Mouse (Mus musculus): Measurements from ENCODE around the gene Zkscan3. TPM values are rescaled to one million over a fixed set of nuclear protein-coding genes. Genes with fewer than 3 reads are reported as not detected.
"Not testable (repeated sequence)": the region's sequence is repeated elsewhere in the genome, so short reads cannot be mapped to it uniquely, and the experiment has no call there.

Gene Zkscan3
- total RNA-seq, 2 experiments from 2014 or later, result 36.7 to 40.7 TPM

DNA sequence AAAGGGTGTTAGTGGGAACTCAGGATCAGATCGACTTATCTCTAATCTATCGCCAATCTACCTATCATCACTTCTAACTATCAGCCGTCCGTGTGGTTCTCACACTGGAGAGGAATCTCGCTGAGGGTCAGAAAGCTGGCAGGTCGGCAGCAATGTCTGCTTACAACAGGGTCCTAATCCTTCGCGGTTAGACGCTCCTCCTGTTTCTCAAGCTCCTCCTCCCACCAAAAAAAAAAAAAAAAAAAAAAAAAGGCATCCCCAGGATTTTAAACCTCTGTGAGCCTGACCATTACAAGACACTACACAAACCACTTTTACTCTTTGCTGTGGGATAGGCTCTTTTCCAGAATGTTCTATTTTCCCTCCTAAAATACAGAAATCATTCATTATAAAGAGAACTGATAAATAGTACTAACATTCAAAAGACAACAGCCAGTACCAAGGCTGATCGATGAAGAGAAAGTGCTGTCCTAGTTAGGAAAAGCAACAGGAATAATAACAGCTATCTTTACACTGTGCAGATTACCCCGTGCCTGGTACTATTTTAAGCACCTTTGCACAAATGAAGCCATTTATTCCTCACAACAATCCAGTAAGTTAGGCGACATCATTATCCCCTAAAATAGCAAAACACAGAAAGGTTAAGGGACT, 794 bp downstream of the Zkscan3 start:
- intact Hi-C loops (cut with DNase I), result loop anchor here (5.0 kb wide), 2 partner anchors 39 to 51 kb away; partner anchors contain the start of genes Zscan12 and Zscan26
- no peak for DNase-seq (ENCODE audit: extremely low spot score in 1 of 2, low spot score in 2 of 2)

DNA sequence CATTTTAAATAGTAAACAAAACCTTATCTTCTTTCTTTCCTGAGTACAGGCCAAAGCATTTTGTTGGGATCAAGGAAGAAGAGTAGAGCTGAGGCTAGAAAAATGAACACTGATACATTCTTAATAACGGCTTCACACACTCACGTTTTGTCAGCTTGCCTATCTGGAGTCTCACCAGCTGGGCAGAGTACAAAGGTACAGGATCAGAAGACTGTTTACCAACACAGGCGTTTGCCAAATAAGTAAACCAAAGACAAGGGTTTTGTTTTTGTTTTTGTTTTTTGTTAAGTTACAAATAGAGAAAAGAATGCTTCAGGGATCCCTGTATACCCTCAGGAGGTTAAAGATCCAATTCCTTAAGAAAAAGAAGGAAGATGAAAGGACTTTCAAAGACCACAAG, 1.4 kb downstream of the Zkscan3 start:
- DNase-seq (ENCODE audit: extremely low spot score in 1 of 2, low spot score in 2 of 2), result no peak
- intact Hi-C loops (cut with DNase I), result loop anchor here (5.0 kb wide), 2 partner anchors 39 to 51 kb away; partner anchors contain the start of genes Zscan12 and Zscan26

DNA sequence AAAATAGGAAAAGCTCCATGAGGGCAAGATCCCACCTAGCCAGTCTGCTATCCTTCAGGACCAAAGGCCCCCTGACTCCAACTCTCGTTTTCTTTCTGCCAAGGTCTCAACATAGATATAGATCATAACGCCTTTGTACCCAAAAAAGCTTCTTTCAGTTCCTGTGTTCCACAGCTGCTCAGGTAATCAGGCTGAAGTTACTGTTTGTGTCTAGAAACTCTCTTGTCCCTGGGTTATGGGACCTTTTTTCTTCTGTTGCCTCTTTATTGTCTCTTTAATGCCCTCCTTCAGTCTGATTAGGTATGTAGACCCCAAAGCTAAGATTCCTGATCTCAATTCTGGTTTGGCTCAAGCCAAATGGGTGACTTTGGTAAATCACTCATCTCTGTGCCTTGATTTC, 5.1 kb downstream of the Zkscan3 start:
- intact Hi-C loops (cut with DNase I), result no loop called here
- no peak for DNase-seq (ENCODE audit: extremely low spot score in 1 of 2, low spot score in 2 of 2)

DNA sequence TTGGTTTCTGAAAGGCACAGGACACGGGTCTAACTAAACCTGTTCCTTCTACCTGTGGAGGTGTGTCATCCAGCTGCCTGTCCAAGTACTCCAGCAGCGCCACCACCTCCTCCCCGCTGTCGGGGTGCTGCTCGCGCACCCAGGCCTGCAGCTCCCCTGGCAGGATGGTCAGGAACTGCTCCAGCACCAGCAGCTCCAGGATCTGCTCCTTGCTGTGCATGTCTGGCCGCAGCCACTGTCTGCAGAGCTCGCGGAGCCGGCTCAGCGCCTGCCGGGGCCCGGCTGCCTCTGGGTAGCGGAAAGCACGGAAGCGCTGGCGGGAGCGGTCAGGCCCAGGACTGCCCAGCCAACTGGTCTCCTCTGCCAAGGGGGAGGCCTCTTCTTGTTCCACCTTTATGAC, 6.5 kb downstream of the Zkscan3 start:
- intact Hi-C loops (cut with DNase I), result not testable (repeated sequence)

DNA sequence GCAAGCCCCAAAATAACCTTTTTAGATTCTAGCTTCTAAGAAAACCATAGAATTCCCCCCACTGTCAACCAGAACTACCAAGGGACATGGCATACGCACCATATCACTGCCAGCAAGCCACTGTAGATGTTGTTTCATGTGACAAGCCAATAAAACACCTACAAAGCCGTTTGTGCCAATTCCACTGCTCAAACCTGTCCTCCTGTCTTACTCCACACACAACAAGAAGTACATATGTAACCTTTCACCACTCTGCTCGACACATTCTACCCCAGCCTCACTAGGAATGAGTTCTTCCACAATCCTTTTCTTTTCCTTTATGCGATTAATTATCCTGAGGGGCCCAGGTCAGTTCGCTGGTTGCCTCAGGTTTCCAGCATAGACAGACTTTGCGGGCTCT, 6.9 kb downstream of the Zkscan3 start:
- intact Hi-C loops (cut with DNase I), result no loop called here
- no peak for DNase-seq (ENCODE audit: extremely low spot score in 1 of 2, low spot score in 2 of 2)

More for the DNA sequence above, 6.5 kb downstream of the Zkscan3 start:
- peak in 1 of 2 experiments; percentile 36 for DNase-seq (ENCODE audit: extremely low spot score in 1 of 2, low spot score in 2 of 2)

DNA sequence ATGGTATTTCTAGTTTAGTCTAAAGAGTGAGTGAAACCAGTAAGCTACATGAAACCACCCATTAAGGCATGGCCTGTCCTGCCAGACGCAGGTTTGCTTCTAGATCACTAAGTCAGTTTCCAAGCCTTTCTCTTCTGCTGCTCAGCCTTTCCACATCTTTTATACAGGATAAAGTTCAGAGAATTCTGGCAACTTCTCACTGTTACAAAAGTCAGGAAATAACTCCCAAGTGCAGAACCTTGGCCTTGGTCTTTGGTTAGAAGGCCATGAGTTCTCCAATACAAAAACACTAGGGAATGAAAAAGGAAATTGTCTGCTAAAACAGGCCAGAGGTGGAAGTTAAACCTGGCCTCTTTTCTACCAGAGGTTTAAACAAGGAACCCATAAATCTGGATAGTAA, 7.3 kb downstream of the Zkscan3 start:
- intact Hi-C loops (cut with DNase I), result no loop called here
- no peak for DNase-seq (ENCODE audit: extremely low spot score in 1 of 2, low spot score in 2 of 2)

DNA sequence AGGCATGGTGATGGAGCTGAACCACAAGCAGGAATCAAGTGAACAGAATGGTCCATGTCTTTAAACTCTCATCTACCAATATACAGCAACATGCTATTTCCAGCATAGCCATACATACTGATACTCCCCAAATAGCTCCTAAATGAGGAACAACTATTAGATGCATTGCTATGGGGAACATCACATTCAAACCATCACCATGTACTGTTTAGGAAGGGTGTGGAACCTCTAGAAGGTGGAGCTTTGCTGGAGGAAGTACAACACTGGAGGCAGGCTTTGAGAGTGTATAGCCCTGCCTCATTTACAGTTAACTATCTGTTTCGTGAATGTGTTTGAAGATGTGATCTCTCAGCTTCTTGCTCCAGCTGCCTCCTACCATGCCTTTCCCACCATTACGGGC, 24.8 kb downstream of the Zkscan3 start:
- intact Hi-C loops (cut with DNase I), result no loop called here
- DNase-seq (ENCODE audit: extremely low spot score in 1 of 2, low spot score in 2 of 2), result no peak

DNA sequence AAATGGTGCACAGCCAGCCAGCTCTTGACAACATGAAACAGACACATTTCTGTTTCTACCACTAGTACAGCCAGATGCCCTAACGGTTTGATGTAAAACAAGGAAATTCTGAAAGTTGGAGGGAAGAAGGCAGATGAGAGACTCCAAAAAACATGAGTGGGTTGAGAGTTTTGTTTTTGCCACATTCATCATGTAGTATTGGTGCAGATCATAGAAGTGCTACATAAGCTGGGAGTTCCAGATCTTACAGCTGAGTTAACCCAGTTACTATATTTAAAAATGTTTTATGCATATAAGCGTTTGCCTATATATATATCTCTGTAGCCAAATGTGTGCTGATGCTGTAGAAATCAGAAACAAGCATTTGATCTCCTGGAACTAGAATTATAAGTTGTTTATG, 29.9 kb downstream of the Zkscan3 start:
- intact Hi-C loops (cut with DNase I), result no loop called here
- DNase-seq (ENCODE audit: extremely low spot score in 1 of 2, low spot score in 2 of 2), result no peak

DNA sequence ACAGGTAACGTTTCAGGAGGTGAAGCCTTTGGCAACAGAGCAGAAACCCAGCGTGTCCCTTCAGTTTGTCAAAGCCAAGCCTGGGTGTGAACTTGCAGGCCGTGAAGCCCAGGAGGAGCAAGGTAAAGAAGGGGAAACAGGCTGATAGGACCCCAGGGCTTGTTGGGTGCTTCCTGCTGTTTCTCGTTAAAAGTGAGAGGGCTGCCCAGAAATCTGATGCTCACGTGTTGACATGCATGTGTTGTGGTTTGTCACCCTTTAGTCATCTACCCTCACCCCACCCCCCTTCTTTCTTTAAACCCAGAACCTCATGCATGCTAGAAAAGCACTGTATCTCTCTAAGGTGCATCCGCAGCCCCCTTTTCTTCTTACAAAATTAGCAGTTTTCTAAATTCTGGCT, 35.9 kb downstream of the Zkscan3 start:
- DNase-seq (ENCODE audit: extremely low spot score in 1 of 2, low spot score in 2 of 2), result no peak
- intact Hi-C loops (cut with DNase I), result no loop called here

DNA sequence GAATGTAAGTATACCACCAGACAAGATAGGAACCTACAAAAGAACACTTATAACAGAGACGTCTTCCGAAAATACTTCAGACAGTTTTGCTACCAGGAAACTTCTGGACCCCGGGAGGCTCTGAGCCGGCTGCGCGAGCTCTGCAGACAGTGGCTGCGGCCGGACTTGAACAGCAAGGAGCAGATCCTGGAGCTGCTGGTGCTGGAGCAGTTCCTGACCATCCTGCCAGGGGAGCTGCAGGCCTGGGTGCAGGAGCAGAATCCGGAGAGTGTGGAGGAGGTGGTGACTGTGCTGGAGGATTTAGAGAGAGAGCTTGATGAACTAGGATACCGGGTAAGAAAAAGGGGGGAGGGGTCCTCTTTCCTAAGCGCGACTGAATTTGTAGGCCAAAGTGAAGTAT, 38.8 kb downstream of the Zkscan3 start:
- intact Hi-C loops (cut with DNase I), result loop anchor here (5.0 kb wide), 1 partner anchor 39 kb away; the partner anchor contains the start of gene Zkscan3
- DNase-seq (ENCODE audit: extremely low spot score in 1 of 2, low spot score in 2 of 2), result peak in 1 of 2 experiments; percentile 25

DNA sequence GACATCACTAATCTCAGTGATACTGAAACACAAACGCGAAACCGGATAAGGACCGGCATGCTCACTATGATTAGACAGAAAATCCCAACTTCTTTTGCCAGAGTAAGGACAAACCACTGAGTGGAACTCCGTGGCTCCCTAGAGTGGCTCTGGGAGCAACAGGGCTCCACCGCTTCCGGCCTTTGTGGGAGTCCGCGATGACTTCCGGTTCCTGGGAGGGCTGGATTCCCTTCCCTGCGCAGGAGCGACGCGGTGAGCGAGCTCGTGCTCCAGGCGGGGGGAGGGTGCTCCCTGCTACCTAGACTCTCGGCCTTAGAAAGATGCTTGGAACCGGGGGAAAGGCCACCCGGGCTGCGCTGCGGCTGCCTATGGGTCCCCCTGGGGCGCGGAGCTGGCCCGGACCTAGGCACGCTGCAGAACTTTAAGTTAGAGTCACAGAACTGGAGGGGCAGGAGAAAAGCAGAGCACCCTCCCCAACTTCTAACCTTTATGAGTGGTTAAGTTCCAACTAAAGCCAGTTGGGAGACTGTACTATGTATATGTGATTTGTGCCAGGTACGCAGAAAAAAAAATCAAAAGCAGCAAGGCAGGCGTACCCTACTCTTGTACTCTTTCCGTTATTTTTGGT, 39.8 kb downstream of the Zkscan3 start, which contains the start of gene Zscan12:
Zscan12 (plus strand) TSS at position 200 of the 628 bp plus-strand sequence.
- peak; percentile 85 to 93 for DNase-seq (ENCODE audit: extremely low spot score in 1 of 2, low spot score in 2 of 2)
- intact Hi-C loops (cut with DNase I), result loop anchor here (5.0 kb wide), 1 partner anchor 40 kb away; the partner anchor contains the start of gene Zkscan3

DNA sequence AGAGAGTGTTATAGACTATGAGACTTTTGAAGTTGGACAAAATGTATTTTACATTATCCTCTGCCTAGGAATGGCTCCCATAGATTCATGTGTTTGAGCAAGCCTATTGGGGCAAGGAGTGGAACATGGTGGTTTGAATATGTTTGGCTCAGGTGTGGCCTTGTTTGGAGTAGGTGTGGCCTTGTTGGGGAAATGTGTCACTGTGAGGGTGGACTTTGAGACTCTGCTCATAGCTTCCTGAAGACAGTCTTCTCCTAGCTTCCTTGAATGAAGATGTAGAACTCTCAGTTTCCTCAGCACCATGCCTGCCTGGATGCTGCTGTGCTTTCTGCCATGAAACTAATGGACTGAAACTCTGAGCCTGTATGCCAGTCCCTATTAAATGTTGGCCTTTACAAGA, 52.0 kb downstream of the Zkscan3 start:
- intact Hi-C loops (cut with DNase I), result no loop called here
- no peak for DNase-seq (ENCODE audit: extremely low spot score in 1 of 2, low spot score in 2 of 2)

DNA sequence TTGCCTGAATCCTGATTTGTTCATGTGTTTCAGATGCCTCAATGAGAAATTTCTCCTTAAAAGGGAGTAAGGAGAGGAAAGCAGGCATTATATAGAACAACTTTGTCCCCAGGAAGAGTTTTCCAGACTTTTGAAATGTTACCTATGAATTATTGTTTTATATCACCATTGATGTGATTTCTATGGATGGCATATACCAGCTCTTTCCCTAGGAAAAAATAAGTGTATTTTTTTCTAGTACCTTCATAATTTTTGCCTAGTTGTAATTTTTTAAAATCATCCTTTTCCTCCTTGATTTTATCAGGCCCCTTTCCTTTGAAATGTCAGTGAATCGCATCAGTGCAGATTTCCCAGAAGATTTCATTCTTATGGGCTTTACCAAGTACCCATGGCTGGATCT, 55.9 kb downstream of the Zkscan3 start, which contains the start of gene Olfr1367:
Olfr1367 (plus strand) TSS at position 301 of the 400 bp plus-strand sequence.
- no peak for DNase-seq (ENCODE audit: extremely low spot score in 1 of 2, low spot score in 2 of 2)
- intact Hi-C loops (cut with DNase I), result no loop called here

Small RNAs within 50 kb of the gene (microRNA-seq; reads per million reads assigned to microRNA genes)
- gene Mir1896 (not detected), gene Mir6942 (not detected)

Other genes with a start within 250 kb of the Zkscan3 start
- gene Trim27, start 223.3 kb downstream of the Zkscan3 start, total RNA-seq (2021), result 10 to 100 TPM; 43.1 to 45.0 TPM
- gene Gpx5, start 110.0 kb downstream of the Zkscan3 start, total RNA-seq (2021), result not detected
- not detected for gene Gpx6, start 90.6 kb downstream of the Zkscan3 start, total RNA-seq (2021)
- not detected for gene Olfr1367, start 55.8 kb downstream of the Zkscan3 start, total RNA-seq (2021)
- gene Zscan12, start 39.9 kb downstream of the Zkscan3 start, total RNA-seq (2021), result 1 to 10 TPM; 8.0 to 8.5 TPM
- gene Pgbd1, start 38.3 kb upstream of the Zkscan3 start, total RNA-seq (2021), result 1 to 10 TPM; 1.5 to 2.1 TPM
- gene Zscan26, start 51.0 kb upstream of the Zkscan3 start, total RNA-seq (2021), result 10 to 100 TPM; 27.6 to 30.0 TPM
- 1 to 10 TPM in 1 of 2 experiments, under 1 TPM in 1; 0.77 to 1.0 TPM for gene Nkapl, start 65.8 kb upstream of the Zkscan3 start, total RNA-seq (2021)
- 1 to 10 TPM; 7.4 TPM for gene Zkscan4, start 76.2 kb upstream of the Zkscan3 start, total RNA-seq (2021)
- not detected for gene Gm10065, start 76.7 kb upstream of the Zkscan3 start, total RNA-seq (2021)
- 10 to 100 TPM; 16.5 to 17.2 TPM for gene AK157302, start 92.5 kb upstream of the Zkscan3 start, total RNA-seq (2021)
- gene Gm11273, start 98.7 kb upstream of the Zkscan3 start, total RNA-seq (2021), result 10 to 100 TPM; 56.4 to 59.3 TPM
- gene Zkscan8, start 128.4 kb upstream of the Zkscan3 start, total RNA-seq (2021), result 10 to 100 TPM; 10.6 to 13.6 TPM
- not detected for gene Olfr1366, start 140.1 kb upstream of the Zkscan3 start, total RNA-seq (2021)
- gene Olfr1535, start 157.1 kb upstream of the Zkscan3 start, total RNA-seq (2021), result not detected
- not detected for gene Olfr1364, start 179.0 kb upstream of the Zkscan3 start, total RNA-seq (2021)
- gene Olfr1362, start 211.3 kb upstream of the Zkscan3 start, total RNA-seq (2021), result not detected
- not detected for gene Olfr11, start 239.8 kb upstream of the Zkscan3 start, total RNA-seq (2021)

Measured in left cerebral cortex, postnatal 10 days (tissue).